Mouse (Mus musculus) gastrocnemius, adult 8-10 months (tissue): ENCODE results near the gene Hmgb2. TPM values are rescaled to one million over a fixed set of nuclear protein-coding genes. Genes with fewer than 3 reads are reported as not detected.
A peak's percentile ranks its signal among the peaks of the same experiment; 100 is the strongest.
"Not testable (repeated sequence)": the region's sequence is repeated elsewhere in the genome, so short reads cannot be mapped to it uniquely, and the experiment has no call there.

Experiments used
- DNase-seq, 2 experiments: peaks; one replicate each; pipeline ENCODE4 v3.0.0; 2022; ENCODE audit warnings: low spot score in 2 of 2
- total RNA-seq, 4 experiments: library from RNA; stranded (reverse); gene quantifications; 2 replicates each; pipeline ENCODE4 v1.2.4; 2022

Gene Hmgb2
- 1 to 10 TPM; 2.5 to 6.5 (median 4.8) TPM for total RNA-seq

DNA sequence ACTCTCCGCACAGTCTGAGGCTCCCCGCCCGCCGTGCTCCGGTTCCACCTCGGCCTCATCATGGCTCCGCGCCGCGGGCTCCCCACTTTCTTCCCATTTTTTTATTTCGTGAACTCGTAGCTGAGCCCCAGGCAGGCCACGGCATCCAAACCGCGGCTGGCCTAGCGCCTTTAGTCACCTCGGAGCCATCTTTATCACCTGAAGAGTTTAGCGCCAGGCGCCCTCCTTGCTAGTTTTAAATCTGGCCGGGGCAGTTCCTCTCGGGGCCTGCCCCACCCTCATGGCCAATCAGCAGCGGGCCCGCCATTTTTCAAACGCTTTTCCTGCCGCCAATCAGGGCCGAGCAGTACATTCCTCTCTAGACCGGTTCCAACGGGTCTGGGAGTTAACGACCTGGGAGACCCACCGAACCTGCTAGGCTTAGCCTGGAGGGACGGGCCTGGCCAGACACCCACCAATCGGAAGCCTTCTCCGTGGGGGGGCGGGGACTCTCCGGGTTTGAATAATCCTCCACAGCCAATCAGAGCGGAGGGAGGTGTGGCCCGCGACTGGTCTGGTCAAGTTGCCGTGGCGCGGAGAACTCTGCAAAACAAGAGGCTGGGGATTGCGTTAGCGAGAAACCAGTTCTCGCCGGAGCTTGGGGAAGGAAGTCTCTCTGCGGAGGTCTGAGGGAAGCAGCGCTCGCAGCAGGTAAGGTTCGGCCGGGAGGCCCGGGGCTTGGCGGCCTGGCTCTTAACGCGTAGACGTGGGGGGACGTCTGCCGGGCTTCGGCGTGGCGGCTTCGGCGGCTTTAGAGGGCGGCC is at the start of gene Hmgb2:
TSS of gene Hmgb2 (plus strand) at position 592 of the 803 bp plus-strand sequence.
- DNase-seq = peak; percentile 99

DNA sequence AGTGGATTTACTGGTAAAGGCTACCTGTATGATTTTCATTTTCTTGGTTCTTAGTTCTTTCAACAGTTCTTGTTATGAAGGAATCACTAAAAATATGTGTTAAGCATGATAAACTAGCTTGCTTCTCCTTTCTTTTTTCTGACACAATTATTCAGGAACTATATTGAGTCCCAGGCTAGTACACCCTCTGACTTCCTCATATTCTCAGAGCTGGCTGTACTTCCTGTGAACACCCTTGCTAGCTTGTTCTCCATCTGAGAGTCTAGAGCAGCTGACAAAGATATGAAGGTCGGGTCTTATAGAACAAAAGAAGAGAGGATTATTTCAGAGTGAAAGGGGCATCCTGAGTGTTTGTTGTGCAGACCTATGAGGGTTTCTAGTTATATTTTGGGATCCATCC is 48.9 kb upstream of the Hmgb2 start:
- no peak for DNase-seq

DNA sequence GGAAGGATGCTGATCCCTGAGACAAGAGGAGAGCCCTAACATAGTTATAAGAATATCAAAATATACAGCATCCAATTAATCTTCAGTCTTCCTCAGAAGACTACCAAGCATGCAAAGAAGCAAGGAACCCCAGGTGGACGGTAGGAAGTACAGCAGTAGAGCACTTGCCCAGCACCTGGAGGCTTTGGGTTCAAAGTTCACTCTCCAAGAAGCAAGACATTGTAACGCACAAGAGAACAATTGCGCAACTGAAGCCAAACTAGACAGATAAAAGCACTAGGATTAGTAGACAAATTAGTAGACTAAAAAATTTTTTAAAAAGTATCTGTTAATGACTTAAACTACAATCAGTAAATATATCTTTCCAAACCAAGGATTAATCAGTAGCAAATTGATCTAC is 48.0 kb upstream of the Hmgb2 start:
- no peak for DNase-seq

DNA sequence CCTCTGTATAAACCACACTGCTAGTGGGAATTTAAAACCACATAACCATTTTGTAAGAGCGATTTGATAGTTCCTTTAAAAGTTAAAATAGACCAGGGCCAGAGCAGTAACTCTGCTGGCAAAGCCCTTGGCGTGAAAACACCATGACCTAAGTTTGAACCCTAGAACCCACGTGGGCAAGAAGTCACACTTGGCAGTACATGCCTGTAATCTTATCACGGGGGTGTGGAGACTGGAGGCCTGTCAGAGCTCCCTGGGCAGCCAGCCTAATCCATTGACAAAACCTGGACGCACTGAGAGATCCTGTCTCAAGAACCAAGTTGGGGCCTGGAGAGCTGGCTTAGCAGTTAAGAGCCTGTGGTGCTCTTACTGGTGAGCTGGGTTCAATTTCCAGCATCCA is 43.1 kb upstream of the Hmgb2 start:
- peak; percentile 84 to 90 for DNase-seq

DNA sequence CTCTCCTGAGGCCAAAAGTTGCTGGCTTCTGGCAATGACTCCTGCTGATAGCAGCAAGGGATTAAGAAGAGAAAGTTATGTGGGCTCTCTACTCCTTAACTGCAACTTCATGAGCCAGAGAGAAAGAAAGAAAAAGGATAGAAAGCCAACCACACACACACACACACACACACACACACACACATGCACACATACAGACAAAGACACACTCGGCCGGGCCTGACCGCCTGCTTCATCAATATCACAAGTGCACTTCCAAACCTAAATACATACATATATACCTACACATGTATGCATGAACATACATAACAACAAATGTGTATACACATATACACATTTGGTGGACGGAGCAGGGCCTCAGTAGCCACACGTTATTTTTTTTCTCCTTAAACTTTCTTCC is 40.8 kb upstream of the Hmgb2 start:
- no peak for DNase-seq

DNA sequence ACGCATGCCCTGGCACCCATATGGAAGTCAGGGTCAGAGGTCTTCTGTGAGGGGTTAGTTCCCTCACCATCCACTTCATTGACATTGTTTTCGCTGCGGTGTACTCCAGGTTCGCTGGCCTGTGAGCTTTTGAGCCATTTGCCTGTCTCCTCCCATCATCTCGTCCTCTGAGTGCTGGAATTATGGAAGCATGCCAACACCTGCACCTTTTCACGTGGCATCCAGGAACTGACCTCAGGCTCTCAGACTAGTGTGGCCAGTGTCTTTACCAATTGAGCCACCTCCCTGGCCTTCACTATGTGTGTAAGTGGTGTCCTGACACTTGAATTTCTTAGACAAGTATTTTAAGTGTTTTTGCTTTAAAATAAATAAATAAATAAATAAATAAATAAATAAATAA is 38.0 kb upstream of the Hmgb2 start:
- DNase-seq = no peak

DNA sequence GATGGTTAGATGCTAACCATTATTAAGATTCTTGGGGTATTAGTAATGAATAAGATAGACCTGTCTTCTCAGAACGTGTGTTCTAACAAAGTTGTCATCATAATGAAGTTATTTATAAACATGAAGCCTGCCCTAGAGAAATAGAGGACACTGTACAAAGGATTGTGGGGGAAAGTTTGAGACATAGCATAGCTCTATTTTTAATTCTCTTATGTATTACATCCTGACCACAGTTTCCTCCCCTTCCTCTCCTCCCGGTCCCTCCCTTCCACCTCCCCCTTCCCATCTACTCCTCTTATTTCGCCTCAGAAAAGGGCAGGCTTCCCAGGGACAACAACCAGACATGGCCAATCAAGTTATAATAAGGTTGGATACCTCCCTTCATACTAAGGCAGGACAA is 33.3 kb upstream of the Hmgb2 start:
- no peak for DNase-seq

DNA sequence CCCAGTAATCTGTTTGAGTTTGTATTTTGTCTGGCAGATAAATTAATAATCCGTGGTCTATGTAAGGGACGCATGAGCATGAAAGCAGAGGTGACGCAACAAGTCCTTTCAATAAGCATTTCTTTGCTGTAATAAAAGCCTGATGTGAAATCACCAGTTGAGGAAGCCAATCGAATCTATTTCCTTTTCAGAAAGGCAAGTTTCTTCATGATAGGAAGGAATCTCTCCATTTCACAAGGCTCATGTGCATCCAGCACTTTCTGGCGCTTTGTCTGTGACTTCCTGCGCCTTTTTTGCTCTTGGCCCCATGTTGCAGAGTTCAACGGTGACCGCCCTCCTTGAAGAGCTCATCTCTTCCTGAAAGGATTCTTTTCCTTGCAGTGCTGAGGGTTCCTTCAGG is 32.0 kb upstream of the Hmgb2 start:
- no peak for DNase-seq

DNA sequence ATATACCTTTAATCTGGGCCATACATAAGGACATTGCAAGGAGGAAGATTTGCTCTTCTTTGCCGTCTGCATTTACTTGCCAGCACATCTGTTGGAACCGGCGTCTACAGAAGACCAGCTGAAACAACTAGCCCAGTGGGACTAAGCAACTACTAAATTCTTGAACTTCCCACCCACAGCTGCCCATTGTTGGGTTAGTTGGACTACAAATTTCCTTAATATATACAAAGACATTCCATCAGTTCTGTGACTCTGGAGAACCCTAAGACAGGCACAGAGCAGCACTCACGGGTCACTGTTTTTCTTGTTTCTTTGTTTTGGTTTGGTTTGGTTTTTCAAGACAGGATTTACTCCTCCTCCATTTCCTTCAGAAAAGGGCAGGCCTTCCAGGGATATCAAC is 31.1 kb upstream of the Hmgb2 start:
- no peak for DNase-seq

DNA sequence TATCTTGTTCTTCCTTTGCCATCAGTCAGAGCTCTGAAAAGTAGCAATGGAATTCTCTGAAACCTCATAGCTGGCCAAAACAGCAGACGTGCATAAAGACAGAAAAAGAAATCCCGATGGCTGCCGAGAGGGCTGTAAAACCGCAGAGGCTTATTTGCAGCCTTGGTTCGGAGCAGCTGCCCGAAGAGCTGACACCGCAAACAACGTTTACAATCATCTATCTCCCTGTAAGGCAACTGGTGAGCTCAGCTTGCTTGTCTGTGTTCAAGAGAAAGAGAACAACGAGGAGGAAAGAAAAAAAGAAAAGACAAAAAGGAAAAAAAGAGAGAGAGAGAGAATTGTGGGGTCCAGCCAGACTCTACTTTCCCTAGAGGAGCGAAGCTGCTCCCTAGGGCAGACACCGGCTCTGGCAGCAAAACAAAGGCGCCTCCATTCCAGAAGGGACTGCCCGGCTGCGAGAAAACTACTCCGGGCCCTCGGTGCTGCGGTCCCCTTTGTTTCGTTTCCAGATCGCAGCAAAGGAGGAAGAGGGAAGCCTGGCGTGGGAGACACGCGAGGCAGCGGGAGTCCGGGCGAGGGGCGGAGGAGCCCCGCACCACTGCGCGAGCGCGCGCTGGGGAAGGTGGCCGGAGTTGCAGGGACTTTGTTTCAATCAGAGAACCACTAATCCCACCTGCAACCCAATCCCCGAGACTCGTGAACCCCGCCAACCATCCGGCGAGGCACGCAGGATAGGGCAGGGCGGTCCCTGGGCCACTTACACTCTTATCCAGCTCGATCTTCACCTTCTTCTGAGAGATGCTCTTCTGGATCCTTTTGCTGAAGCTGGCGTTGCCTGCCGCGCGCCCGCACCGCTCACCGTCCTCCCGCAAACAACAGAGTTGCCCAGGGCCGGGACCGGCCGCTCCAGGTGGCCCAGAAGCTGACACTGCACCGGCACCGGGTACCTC is 24.9 kb upstream of the Hmgb2 start:
- peak in 1 of 2 experiments; percentile 16 for DNase-seq

DNA sequence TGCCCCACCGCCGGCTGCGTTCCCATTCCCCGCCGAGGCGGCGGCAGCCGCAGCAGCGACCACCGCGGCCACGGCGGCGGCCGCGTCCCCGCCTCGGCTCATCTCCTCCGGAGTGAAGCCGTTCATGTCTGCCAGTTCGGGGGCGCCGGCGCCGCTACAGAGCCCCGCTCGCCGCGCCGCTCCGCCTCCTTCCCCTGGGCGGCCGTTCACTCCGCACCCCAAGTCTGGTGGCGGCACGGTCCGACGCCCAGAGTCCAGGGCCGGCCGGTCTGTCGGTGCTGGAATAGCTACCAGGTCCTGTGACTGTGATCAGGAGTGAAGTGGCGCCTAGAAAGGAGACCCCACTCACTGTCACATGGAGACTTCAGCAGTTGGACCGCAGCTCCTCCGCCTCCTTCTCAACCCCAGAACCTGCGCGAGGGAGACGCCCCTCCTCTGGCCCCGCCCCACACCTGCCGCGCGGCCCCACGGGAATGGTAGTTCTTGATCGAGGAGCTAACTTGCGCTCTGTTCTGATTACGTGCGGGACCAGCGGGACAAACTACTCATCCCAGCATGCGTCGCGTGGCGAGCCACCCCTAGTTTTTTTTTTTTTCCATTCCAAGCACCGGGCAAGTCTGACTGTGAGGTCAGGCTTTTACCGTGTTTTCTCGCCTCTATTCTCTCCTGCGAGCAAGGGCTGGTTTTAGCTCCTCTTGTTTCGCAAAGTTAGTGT is 24.1 kb upstream of the Hmgb2 start, which contains the start of gene Sap30:
TSS of gene Sap30 (minus strand) at position 420 of the 715 bp plus-strand sequence.
- DNase-seq = peak; percentile 97 to 98

DNA sequence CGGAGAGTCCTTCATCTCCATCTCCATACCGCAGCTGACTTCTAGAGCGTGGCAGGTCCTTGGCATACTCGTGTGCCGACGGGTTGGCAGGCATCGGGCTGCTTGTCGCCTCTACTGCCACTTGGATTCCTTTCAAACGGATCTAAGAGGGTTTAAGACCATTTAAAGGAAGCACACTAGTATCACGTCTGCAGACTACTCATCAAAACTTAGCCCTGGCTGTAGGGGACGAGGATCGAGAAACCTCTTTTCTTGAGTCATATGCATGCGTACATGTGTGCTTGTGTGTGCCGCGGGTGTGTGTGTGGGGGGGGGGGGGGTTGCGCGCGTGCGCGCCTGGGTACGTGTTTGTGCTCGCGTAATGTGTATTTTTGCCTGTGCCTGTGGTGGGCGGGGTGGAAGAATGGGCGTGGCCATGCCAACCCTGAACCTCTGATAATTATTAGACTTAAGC is 23.4 kb upstream of the Hmgb2 start:
- DNase-seq = peak; percentile 33 to 39

DNA sequence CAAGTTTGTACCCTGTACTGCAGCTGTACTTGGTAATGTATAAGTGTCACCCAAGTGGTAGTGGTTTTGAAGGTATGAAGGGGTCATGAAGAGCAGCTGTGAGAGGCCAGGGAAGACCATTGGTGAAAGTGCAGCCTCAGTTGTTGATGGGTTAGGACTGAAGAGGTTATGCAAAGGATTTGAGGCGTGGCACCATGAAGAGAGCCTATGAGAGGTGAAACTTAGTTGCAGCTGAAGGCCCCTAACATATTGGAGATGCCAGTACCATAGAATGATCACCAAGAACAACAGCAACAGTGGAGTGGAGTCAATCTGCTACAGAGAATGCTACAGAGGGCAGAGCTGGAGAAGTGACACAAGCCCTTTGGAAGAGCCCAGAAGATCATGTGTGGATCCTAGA is 22.3 kb upstream of the Hmgb2 start:
- DNase-seq = no peak

DNA sequence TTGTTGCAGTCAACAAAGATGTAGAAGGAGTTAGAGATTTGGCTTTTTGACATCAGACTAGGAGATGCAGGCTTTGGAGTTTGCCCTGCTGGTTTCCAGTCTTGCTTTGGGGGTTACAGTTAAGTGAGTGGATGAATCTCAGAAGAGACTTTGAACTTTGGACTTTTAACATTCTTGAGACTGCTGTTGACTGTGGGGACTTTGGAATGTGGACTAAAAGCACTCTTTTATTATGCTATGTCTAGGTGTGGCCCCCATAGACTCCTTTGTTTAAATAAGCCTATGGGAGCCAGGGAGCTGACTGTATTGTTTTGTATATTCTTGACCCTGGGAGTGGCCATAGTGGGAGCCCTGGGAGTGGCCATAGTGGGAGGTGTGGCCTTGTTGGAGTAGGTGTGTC is 21.8 kb upstream of the Hmgb2 start:
- no peak for DNase-seq

DNA sequence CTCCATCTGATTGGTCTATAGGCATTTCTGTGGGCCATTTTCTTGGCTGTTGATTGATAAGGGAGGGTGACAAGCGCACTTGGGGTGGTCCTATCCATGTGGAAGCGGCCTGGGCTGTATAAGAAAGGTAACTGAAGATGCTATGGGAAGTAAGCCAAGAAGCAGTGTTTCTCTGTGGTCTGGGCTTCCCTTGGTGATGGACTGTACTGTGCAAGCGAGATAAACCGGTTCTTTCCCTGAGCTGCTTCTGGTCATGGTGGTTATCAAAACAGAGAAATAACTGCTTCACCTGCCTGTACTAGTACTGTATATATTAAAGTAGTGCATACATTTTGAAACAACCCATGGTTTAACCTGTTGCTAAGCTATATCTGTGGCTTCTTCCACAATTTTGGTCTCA is 19.8 kb upstream of the Hmgb2 start:
- DNase-seq = no peak

DNA sequence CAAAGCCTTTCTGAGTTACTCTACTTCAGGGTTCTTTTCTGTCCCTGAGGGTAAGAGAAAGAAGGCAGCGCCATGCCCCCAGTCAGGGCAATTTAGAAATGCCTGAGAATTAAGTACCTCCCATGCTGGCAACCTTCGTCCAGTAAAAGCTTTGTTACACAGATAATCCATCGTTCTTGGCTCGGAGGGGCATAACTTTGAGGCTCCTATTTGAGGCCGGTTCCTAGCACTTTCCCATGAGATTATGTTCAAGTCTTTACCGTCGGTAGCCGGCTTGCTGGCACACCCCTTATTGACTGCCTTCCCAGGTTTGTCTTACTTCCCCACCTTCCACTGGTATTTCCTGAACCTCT is 13.2 kb upstream of the Hmgb2 start:
- no peak for DNase-seq

DNA sequence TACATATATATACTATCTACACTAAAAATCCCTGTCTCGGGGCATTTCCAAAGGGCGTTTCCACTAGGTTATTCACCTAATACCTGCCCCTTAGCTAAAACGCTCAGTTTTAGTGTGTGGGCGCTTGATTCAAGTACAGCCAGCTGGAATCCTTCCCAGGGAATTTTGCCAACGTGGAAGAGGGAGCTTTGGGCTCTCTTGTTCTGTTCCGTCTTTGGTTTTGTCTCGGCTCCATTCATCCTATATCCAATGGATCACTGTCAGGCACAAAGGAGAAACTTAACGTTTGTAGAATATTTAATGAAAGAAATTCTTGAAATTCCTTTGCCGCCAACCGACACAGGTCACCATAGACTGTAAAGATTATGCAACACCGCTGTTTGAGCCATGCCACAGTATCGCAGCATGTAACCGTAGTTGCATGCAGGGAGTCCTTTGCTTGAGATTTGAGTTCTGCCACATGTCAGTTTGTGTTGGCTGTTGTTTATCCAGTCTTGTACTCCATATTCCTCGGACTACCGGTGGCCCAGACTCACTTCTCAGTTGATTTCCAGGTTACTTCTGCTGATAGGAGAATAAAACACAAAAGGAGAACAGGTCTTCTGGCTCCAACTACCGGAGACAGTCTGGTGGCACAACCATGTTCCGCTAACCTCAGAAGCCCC is 12.7 kb upstream of the Hmgb2 start:
- no peak for DNase-seq

DNA sequence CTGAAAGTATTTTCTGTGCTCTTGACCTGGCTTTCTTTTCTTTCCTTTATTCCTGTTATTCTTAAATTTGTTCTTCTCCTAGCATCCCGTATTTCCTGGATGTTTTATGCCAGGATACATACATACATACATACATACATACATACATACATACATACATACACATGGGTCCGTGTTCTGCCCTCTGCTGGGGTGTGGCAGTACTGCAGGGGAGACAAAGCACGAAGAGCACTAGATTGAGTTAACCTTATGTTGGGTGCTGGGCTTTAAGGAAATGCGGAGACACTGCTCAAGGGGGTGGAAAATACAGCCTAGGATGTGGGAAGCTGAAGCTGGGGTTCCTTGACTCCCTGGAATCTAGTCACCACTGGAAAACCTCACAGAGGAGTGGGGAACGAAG is 8.1 kb upstream of the Hmgb2 start:
- DNase-seq = peak in 1 of 2 experiments; percentile 11

DNA sequence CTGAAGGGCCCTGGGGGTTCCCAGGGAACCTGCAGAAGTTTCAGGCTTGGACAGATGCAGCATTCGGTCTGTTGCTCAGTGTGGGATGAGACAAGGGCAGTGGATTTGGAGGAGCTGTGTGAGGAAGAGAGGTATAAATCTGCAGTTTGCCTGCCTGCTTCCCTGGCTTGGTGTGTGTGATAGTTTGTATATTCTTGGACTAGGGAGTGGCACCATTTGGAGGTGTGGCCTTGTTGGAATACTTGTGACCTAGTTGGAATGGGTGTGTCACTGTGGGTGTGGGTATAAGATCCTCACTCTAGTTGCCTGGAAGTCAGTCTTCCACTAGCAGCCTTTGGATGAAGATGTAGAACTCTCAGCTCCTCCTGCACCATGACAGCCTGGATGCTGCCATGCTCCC is 6.2 kb upstream of the Hmgb2 start:
- not testable (repeated sequence) for DNase-seq

DNA sequence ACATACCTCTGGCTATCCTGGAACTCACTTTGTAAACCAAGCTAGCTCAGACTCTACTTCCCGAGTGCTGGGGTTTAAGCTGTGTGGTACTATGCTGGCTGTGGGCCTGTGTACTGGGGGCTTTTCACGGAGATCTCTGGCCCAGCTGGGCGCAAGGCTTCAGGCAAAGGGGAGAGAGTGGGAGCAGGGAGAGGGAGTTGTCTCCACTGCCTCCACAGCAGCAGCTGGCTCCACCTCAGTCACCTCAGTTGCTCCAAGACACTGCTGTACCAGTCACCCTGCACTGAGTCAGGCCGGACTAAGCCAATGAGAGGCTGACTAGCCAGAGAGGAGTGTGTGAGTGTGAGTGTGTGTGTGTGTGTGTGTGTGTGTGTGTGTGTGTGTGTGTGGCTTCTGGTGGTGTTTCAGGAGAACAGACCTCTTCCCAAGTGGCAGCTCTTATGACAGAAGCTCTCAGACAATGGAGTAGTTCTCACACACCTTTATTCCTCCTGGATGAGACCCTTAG is 4.1 kb upstream of the Hmgb2 start:
- no peak for DNase-seq

DNA sequence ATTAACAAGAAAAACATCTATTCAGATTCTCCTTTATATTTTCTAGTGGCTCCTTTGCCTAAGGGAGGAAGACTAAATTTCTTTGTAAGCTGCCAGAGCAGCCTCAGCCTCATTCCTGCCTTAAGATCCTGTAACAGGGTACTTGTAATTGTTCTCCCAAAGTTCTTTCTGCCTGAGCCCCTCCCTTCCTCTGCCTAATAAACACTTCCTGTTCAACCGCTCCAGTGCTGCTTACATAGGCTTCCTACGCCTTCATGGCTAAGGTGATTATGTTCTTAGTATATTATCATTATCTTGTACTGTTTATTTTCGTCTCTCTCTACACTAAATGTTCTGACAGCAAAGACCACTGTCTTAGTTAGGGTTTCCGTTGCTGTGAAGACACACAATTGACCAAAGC is 3.0 kb upstream of the Hmgb2 start:
- DNase-seq = no peak
